Mouse (Mus musculus) embryonic fibroblast, embryonic 13.5 days (primary cell): ENCODE measurements around the gene Tnxb.

Experiments
- CTCF ChIP-seq: IDR thresholded peaks from 2 replicates; pipeline ENCODE4 v1.5.1; 2011; ENCODE audit warnings: mild to moderate bottlenecking, control low read depth, low read length, moderate library complexity, borderline replicate concordance; ENCODE audit not compliant: insufficient read depth
- POLR2A ChIP-seq: IDR thresholded peaks from 2 replicates; pipeline ENCODE4 v1.6.1; 2011; ENCODE audit warnings: low read depth, mild to moderate bottlenecking, control low read depth, low read length, moderate library complexity

- TF ChIP-seq CTCF (no peak), POLR2A (no peak)
Observed at GRCm38 (mm10) chr17:34663558-34663957, 6.8 kb upstream of the Tnxb start.
